Mouse (Mus musculus) layer of hippocampus, postnatal 14 days (tissue): ENCODE data around the gene Olfr283. TPM values are rescaled to one million over a fixed set of nuclear protein-coding genes. Genes with fewer than 3 reads are reported as not detected.

Source experiments
- total RNA-seq, 2 experiments: library from RNA; stranded (reverse); gene quantifications; 2 replicates each; pipeline ENCODE4 v1.2.3; 2021

Gene Olfr283
- total RNA-seq, 2 experiments from 2014 or later = not detected

Other genes with a start within 250 kb of the Olfr283 start
- gene Asb8, start 215.3 kb downstream of the Olfr283 start, total RNA-seq = 10 to 100 TPM; 45.0 to 45.6 TPM
- gene Ccdc184, start 213.8 kb downstream of the Olfr283 start, total RNA-seq = 10 to 100 TPM; 18.2 to 18.7 TPM
- gene Olfr288, start 185.4 kb downstream of the Olfr283 start, total RNA-seq = not detected
- under 1 TPM in 1 of 2 experiments, not detected in 1; 0.16 TPM for gene Gm44579, start 160.0 kb downstream of the Olfr283 start, total RNA-seq
- 1 to 10 TPM; 1.9 to 2.3 TPM for gene Olfr287, start 159.9 kb downstream of the Olfr283 start, total RNA-seq
- gene Olfr286, start 146.5 kb downstream of the Olfr283 start, total RNA-seq = not detected
- gene H1fnt, start 123.7 kb downstream of the Olfr283 start, total RNA-seq = not detected
- 1 to 10 TPM; 5.7 to 6.7 TPM for gene Zfp641, start 84.8 kb downstream of the Olfr283 start, total RNA-seq
- not detected for gene Olfr285, start 63.6 kb downstream of the Olfr283 start, total RNA-seq
- gene Olfr284, start 40.0 kb downstream of the Olfr283 start, total RNA-seq = not detected
- gene Olfr282, start 50.3 kb upstream of the Olfr283 start, total RNA-seq = not detected
- not detected for gene Olfr281, start 71.6 kb upstream of the Olfr283 start, total RNA-seq
- gene OR5BS1P, start 89.0 kb upstream of the Olfr283 start, total RNA-seq = not detected
- gene Lalba, start 101.8 kb upstream of the Olfr283 start, total RNA-seq = not detected
- gene Olfr279, start 111.5 kb upstream of the Olfr283 start, total RNA-seq = under 1 TPM; 0.21 to 0.37 TPM
- gene Kansl2, start 153.3 kb upstream of the Olfr283 start, total RNA-seq = 10 to 100 TPM; 65.5 to 65.8 TPM
- gene Ccnt1, start 190.0 kb upstream of the Olfr283 start, total RNA-seq = 10 to 100 TPM; 43.9 to 44.7 TPM
- not detected for gene 4930415O20Rik, start 190.1 kb upstream of the Olfr283 start, total RNA-seq
- 10 to 100 TPM; 45.1 to 45.3 TPM for gene Adcy6, start 229.1 kb upstream of the Olfr283 start, total RNA-seq
- 100 to 1,000 TPM; 159 to 168 TPM for gene Cacnb3, start 249.9 kb upstream of the Olfr283 start, total RNA-seq